Mouse (Mus musculus) MEL (cell line): ENCODE data around the gene Ubtd2. TPM values are rescaled to one million over a fixed set of nuclear protein-coding genes. Genes with fewer than 3 reads are reported as not detected.
A peak's percentile ranks its signal among the peaks of the same experiment; 100 is the strongest.

Experiments used
- DNase-seq: peaks from one replicate; pipeline ENCODE4 v3.0.0; 2011; ENCODE audit warnings: low read depth, low spot score
- H3K27ac ChIP-seq: 2 replicates; pipeline ENCODE4 v1.5.1; 2012; ENCODE audit warnings: low read depth, mild to moderate bottlenecking, control low read depth, low read length, moderate library complexity; ENCODE audit not compliant: control insufficient read depth
- H3K27me3 ChIP-seq, 2 experiments: fragments of 150-350 bp in 1 of 2; sonication (generic) in 1 of 2; 2 replicates each; pipeline ENCODE4 v1.6.1; 2012; ENCODE audit warnings: low read length in 2 of 2, mild to moderate bottlenecking in 2 of 2, improper control_type of control experiment in 1 of 2, moderate library complexity in 1 of 2; ENCODE audit not compliant: insufficient read depth in 2 of 2, control insufficient read depth in 1 of 2
- H3K36me3 ChIP-seq, 2 experiments: 2 replicates each; pipeline ENCODE4 v1.6.1; 2012 to 2014; ENCODE audit warnings: low read length in 2 of 2, improper control_type of control experiment in 1 of 2, inconsistent platforms in 1 of 2, mild to moderate bottlenecking in 1 of 2; ENCODE audit not compliant: insufficient read depth in 2 of 2, control insufficient read depth in 1 of 2
- H3K4me1 ChIP-seq, 2 experiments: fragments of 150-350 bp in 1 of 2; sonication (generic) in 1 of 2; 2 replicates each; pipeline ENCODE4 v1.6.1; 2012; ENCODE audit warnings: low read length in 2 of 2, improper control_type of control experiment in 1 of 2, mild to moderate bottlenecking in 1 of 2; ENCODE audit not compliant: insufficient read depth in 2 of 2, control insufficient read depth in 1 of 2
- H3K4me3 ChIP-seq, 2 experiments: fragments of 150-350 bp in 1 of 2; sonication (generic) in 1 of 2; 2 replicates each; pipeline ENCODE4 v1.5.1; 2012; ENCODE audit warnings: low read depth in 2 of 2, low read length in 2 of 2, mild to moderate bottlenecking in 2 of 2, moderate library complexity in 2 of 2, control low read depth in 1 of 2, improper control_type of control experiment in 1 of 2; ENCODE audit not compliant: control insufficient read depth in 1 of 2, insufficient read depth in 1 of 2
- H3K79me2 ChIP-seq: 2 replicates; pipeline ENCODE4 v1.6.1; 2012; ENCODE audit warnings: mild to moderate bottlenecking, low read length, moderate library complexity; ENCODE audit not compliant: control insufficient read depth, poor library complexity, insufficient read depth
- H3K9ac ChIP-seq: 2 replicates; pipeline ENCODE4 v1.6.1; 2012; ENCODE audit warnings: low read depth, mild to moderate bottlenecking, control low read depth, low read length, moderate library complexity; ENCODE audit not compliant: control insufficient read depth, poor library complexity, severe bottlenecking
- H3K9me3 ChIP-seq: fragments of 150-350 bp; sonication (generic); replicated peaks from 2 replicates; pipeline ENCODE4 v1.6.1; 2012; ENCODE audit warnings: mild to moderate bottlenecking, low read length, improper control_type of control experiment, moderate library complexity; ENCODE audit not compliant: insufficient read depth
- CHD1 ChIP-seq: IDR thresholded peaks from 2 replicates; pipeline ENCODE4 v1.6.1; 2012; ENCODE audit warnings: low read depth, mild to moderate bottlenecking, inconsistent platforms, low read length, improper control_type of control experiment
- CHD2 ChIP-seq: IDR thresholded peaks from 2 replicates; pipeline ENCODE4 v1.6.1; 2011; ENCODE audit warnings: low read length, improper control_type of control experiment
- CTCF ChIP-seq, 3 experiments: IDR thresholded peaks in 2 of 3; conservative IDR thresholded peaks in 1 of 3; 2 replicates each; pipeline ENCODE4 v1.5.1; 2011 to 2012; ENCODE audit warnings: low read length in 3 of 3, low read depth in 2 of 3, mild to moderate bottlenecking in 2 of 3, improper control_type of control experiment in 1 of 3, inconsistent platforms in 1 of 3, mixed read lengths in 1 of 3, moderate library complexity in 1 of 3; ENCODE audit not compliant: control insufficient read depth in 1 of 3, insufficient read depth in 1 of 3, poor library complexity in 1 of 3, severe bottlenecking in 1 of 3
- E2F4 ChIP-seq: IDR thresholded peaks from 2 replicates; pipeline ENCODE4 v1.6.1; 2011; ENCODE audit warnings: low read depth, low read length, improper control_type of control experiment, borderline replicate concordance
- ELF1 ChIP-seq: IDR thresholded peaks from 2 replicates; pipeline ENCODE4 v1.6.1; 2014; ENCODE audit warnings: low read depth, mild to moderate bottlenecking, inconsistent platforms, low read length, improper control_type of control experiment, moderate library complexity
- ETS1 ChIP-seq: IDR thresholded peaks from 2 replicates; pipeline ENCODE4 v1.6.1; 2012; ENCODE audit warnings: low read depth, mild to moderate bottlenecking, inconsistent platforms, low read length, improper control_type of control experiment, moderate library complexity
- GABPA ChIP-seq: IDR thresholded peaks from 2 replicates; pipeline ENCODE4 v1.6.1; 2012; ENCODE audit warnings: low read depth, mild to moderate bottlenecking, inconsistent platforms, low read length, improper control_type of control experiment, moderate library complexity
- GATA1 ChIP-seq: IDR thresholded peaks from 2 replicates; pipeline ENCODE4 v1.6.1; 2011; ENCODE audit warnings: low read depth, low read length, improper control_type of control experiment
- HCFC1 ChIP-seq: IDR thresholded peaks from 2 replicates; pipeline ENCODE4 v1.6.1; 2012; ENCODE audit warnings: low read depth, mild to moderate bottlenecking, inconsistent platforms, low read length, improper control_type of control experiment, moderate library complexity
- JUND ChIP-seq: IDR thresholded peaks from 2 replicates; pipeline ENCODE4 v1.6.1; 2011; ENCODE audit warnings: low read depth, mild to moderate bottlenecking, improper control_type of control experiment, low read length
- MAFK ChIP-seq: IDR thresholded peaks from 2 replicates; pipeline ENCODE4 v1.6.1; 2011; ENCODE audit warnings: low read depth, mild to moderate bottlenecking, low read length, improper control_type of control experiment, borderline replicate concordance
- MAX ChIP-seq: IDR thresholded peaks from 2 replicates; pipeline ENCODE4 v1.6.1; 2011; ENCODE audit warnings: low read length, improper control_type of control experiment
- MAZ ChIP-seq: IDR thresholded peaks from 2 replicates; pipeline ENCODE4 v1.6.1; 2012; ENCODE audit warnings: low read depth, mild to moderate bottlenecking, inconsistent platforms, low read length, improper control_type of control experiment
- MEF2A ChIP-seq: IDR thresholded peaks from 2 replicates; pipeline ENCODE4 v1.6.1; 2014; ENCODE audit warnings: low read depth, mild to moderate bottlenecking, inconsistent platforms, low read length, improper control_type of control experiment; ENCODE audit not compliant: poor library complexity, insufficient replicate concordance, severe bottlenecking; ENCODE audit errors: extremely low read depth
- MXI1 ChIP-seq: IDR thresholded peaks from 2 replicates; pipeline ENCODE4 v1.6.1; 2011; ENCODE audit warnings: mild to moderate bottlenecking, low read depth, low read length, improper control_type of control experiment
- NELFE ChIP-seq: IDR thresholded peaks from 2 replicates; pipeline ENCODE4 v1.6.1; 2011; ENCODE audit warnings: low read depth, low read length, improper control_type of control experiment
- NRF1 ChIP-seq: IDR thresholded peaks from 2 replicates; pipeline ENCODE4 v1.6.1; 2014; ENCODE audit warnings: low read depth, mild to moderate bottlenecking, inconsistent platforms, low read length, improper control_type of control experiment, moderate library complexity; ENCODE audit not compliant: poor library complexity, insufficient read depth, severe bottlenecking
- POLR2A ChIP-seq, 2 experiments: IDR thresholded peaks; 2 replicates each; pipeline ENCODE4 v1.6.1; 2011 to 2012; ENCODE audit warnings: low read length in 2 of 2, mild to moderate bottlenecking in 2 of 2, control low read depth in 1 of 2, improper control_type of control experiment in 1 of 2, low read depth in 1 of 2, moderate library complexity in 1 of 2; ENCODE audit not compliant: control insufficient read depth in 1 of 2, insufficient read depth in 1 of 2, poor library complexity in 1 of 2
- POLR2AphosphoS2 ChIP-seq: IDR thresholded peaks from 2 replicates; pipeline ENCODE4 v1.6.1; 2011; ENCODE audit warnings: low read length, improper control_type of control experiment
- POLR2AphosphoS5 ChIP-seq: IDR thresholded peaks from 2 replicates; pipeline ENCODE4 v1.6.1; 2012; ENCODE audit warnings: low read depth, borderline replicate concordance, mild to moderate bottlenecking, inconsistent platforms, low read length, moderate library complexity, mixed read lengths
- RAD21 ChIP-seq: IDR thresholded peaks from 2 replicates; pipeline ENCODE4 v1.6.1; 2011; ENCODE audit warnings: mild to moderate bottlenecking, low read depth, low read length, improper control_type of control experiment
- SIN3A ChIP-seq: IDR thresholded peaks from 2 replicates; pipeline ENCODE4 v1.6.1; 2012; ENCODE audit warnings: low read length, improper control_type of control experiment, inconsistent platforms
- SMC3 ChIP-seq: IDR thresholded peaks from 2 replicates; pipeline ENCODE4 v1.6.1; 2011; ENCODE audit warnings: low read depth, low read length, improper control_type of control experiment
- TAL1 ChIP-seq: IDR thresholded peaks from 2 replicates; pipeline ENCODE4 v1.6.1; 2012; ENCODE audit warnings: mild to moderate bottlenecking, inconsistent platforms, low read length, moderate library complexity, mixed read lengths
- TBP ChIP-seq: IDR thresholded peaks from 2 replicates; pipeline ENCODE4 v1.8.0; 2011; ENCODE audit warnings: low read depth, low read length, improper control_type of control experiment
- TCF12 ChIP-seq: IDR thresholded peaks from 2 replicates; pipeline ENCODE4 v1.6.1; 2014; ENCODE audit warnings: low read depth, mild to moderate bottlenecking, inconsistent platforms, low read length, improper control_type of control experiment, moderate library complexity
- UBTF ChIP-seq: IDR thresholded peaks from 2 replicates; pipeline ENCODE4 v1.6.1; 2012; ENCODE audit warnings: low read depth, mild to moderate bottlenecking, inconsistent platforms, low read length, improper control_type of control experiment, moderate library complexity, borderline replicate concordance; ENCODE audit not compliant: insufficient read depth
- USF2 ChIP-seq, 2 experiments: IDR thresholded peaks; 2 replicates each; pipeline ENCODE4 v1.6.1; 2011 to 2012; ENCODE audit warnings: improper control_type of control experiment in 2 of 2, low read length in 2 of 2, borderline replicate concordance in 1 of 2, inconsistent platforms in 1 of 2, low read depth in 1 of 2, mild to moderate bottlenecking in 1 of 2; ENCODE audit not compliant: insufficient read depth in 1 of 2
- ZC3H11A ChIP-seq: IDR thresholded peaks from 2 replicates; pipeline ENCODE4 v1.6.1; 2012; ENCODE audit warnings: low read depth, mild to moderate bottlenecking, inconsistent platforms, low read length, improper control_type of control experiment
- ZKSCAN1 ChIP-seq: IDR thresholded peaks from 2 replicates; pipeline ENCODE4 v1.6.1; 2012; ENCODE audit warnings: low read depth, mild to moderate bottlenecking, inconsistent platforms, low read length, improper control_type of control experiment, moderate library complexity
- ZMIZ1 ChIP-seq: IDR thresholded peaks from 2 replicates; pipeline ENCODE4 v1.6.1; 2012; ENCODE audit warnings: low read depth, mild to moderate bottlenecking, inconsistent platforms, low read length, improper control_type of control experiment, moderate library complexity
- ZNF384 ChIP-seq: IDR thresholded peaks from 2 replicates; pipeline ENCODE4 v1.6.1; 2012; ENCODE audit warnings: low read depth, mild to moderate bottlenecking, inconsistent platforms, low read length, improper control_type of control experiment
- polyA plus RNA-seq, 2 experiments: library from polyadenylated mRNA; stranded (reverse) in 1 of 2; unstranded in 1 of 2; fragments of >175 nt in 1 of 2; fragments of >200 nt in 1 of 2; gene quantifications; 2 replicates each; pipeline versions ENCODE4 v1.2.1 to v1.2.4; 2012; ENCODE audit warnings: low replicate concordance in 2 of 2, low read depth in 1 of 2; ENCODE audit not compliant: insufficient read length in 2 of 2, insufficient read depth in 1 of 2, missing spikeins in 1 of 2
- total RNA-seq: library from RNA; depleted of rRNA; stranded (reverse); fragments of 300-350 nt; gene quantifications from 2 replicates; pipeline ENCODE4 v1.2.3, GENCODE M21; 2012; rRNA removed

The Ubtd2 gene
- 22.4 and 25.7 TPM in 2 replicates for total RNA-seq
- polyA plus RNA-seq = 10 to 100 TPM in 1 of 2 experiments, not detected in 1; 28.7 TPM

GRCm38 (mm10) chr11:32454800-32455506 lies at the start of gene Ubtd2:
Ubtd2 (plus strand) TSS chr11:32455370.
- H3K36me3 ChIP-seq = peaks cover 0 to 28% of the 10 kb centered on the region in 2 experiments; a peak in 2 of 4 replicates
- no peaks in the 10 kb centered on the region for H3K27me3 ChIP-seq
- peak within 1 kb of the TSS; percentile 88 to 96 for H3K4me3 ChIP-seq
- no peaks in the 10 kb centered on the region for H3K9me3 ChIP-seq
- H3K27ac ChIP-seq = peak within 1 kb of the TSS; percentile 24
- H3K9ac ChIP-seq = peak within 1 kb of the TSS; percentile 82
- H3K4me1 ChIP-seq = peaks cover 10 to 16% of the 10 kb centered on the region in 2 experiments
- DNase-seq = peak; percentile 96
- peak; percentile 53; the same call in 1 of the 2 replicates for TF ChIP-seq TCF12
- TF ChIP-seq ELF1 = no peak
- peak; percentile 70; the same call in 1 of the 2 replicates for TF ChIP-seq MXI1
- no peak for TF ChIP-seq HCFC1
- TF ChIP-seq ETS1 = no peak
- no peak for TF ChIP-seq RAD21
- no peak for TF ChIP-seq POLR2AphosphoS5
- no peak for TF ChIP-seq TBP
- peak; percentile 91 for TF ChIP-seq ZMIZ1
- no peak for TF ChIP-seq ZC3H11A
- no peak for TF ChIP-seq UBTF
- no peak for TF ChIP-seq CHD2
- no peak for TF ChIP-seq GABPA
- no peak for TF ChIP-seq GATA1
- no peak for TF ChIP-seq JUND
- no peak for TF ChIP-seq MAFK
- no peak for TF ChIP-seq SMC3
- TF ChIP-seq SIN3A = peak; percentile 8
- peak; percentile 65 to 83; a peak in 2 of 4 replicates for TF ChIP-seq POLR2A (IDR thresholded peaks at IDR 0.05; ENCODE audit: control insufficient read depth in 1 of 2, insufficient read depth in 1 of 2, low read depth in 1 of 2, low read length in 2 of 2, poor library complexity in 1 of 2)
- TF ChIP-seq TAL1 = no peak
- no peak for TF ChIP-seq E2F4
- TF ChIP-seq MAZ = peak; percentile 77; the same call in 1 of the 2 replicates
- TF ChIP-seq USF2 (IDR thresholded peaks at IDR 0.05; ENCODE audit: borderline replicate concordance in 1 of 2, insufficient read depth in 1 of 2, low read depth in 1 of 2, low read length in 2 of 2) = no peak
- no peak for TF ChIP-seq CHD1
- TF ChIP-seq ZKSCAN1 = no peak
- TF ChIP-seq MEF2A = no peak
- TF ChIP-seq CTCF (IDR thresholded peaks at IDR 0.05 in 2 of 3, conservative IDR thresholded peaks at IDR 0.05 in 1 of 3; ENCODE audit: control insufficient read depth in 1 of 3, insufficient read depth in 1 of 3, low read depth in 2 of 3, low read length in 3 of 3, poor library complexity in 1 of 3, severe bottlenecking in 1 of 3) = no peak
- peak; percentile 83 for TF ChIP-seq NELFE
- TF ChIP-seq ZNF384 = no peak
- peak; percentile 32; the same call in 1 of the 2 replicates for TF ChIP-seq MAX
- TF ChIP-seq POLR2AphosphoS2 = no peak
- no peak for TF ChIP-seq NRF1
- peaks cover 17% of the 10 kb centered on the region for H3K79me2 ChIP-seq
